Mouse (Mus musculus): ENCODE data around the gene Nlk.

Nlk gene

DNA sequence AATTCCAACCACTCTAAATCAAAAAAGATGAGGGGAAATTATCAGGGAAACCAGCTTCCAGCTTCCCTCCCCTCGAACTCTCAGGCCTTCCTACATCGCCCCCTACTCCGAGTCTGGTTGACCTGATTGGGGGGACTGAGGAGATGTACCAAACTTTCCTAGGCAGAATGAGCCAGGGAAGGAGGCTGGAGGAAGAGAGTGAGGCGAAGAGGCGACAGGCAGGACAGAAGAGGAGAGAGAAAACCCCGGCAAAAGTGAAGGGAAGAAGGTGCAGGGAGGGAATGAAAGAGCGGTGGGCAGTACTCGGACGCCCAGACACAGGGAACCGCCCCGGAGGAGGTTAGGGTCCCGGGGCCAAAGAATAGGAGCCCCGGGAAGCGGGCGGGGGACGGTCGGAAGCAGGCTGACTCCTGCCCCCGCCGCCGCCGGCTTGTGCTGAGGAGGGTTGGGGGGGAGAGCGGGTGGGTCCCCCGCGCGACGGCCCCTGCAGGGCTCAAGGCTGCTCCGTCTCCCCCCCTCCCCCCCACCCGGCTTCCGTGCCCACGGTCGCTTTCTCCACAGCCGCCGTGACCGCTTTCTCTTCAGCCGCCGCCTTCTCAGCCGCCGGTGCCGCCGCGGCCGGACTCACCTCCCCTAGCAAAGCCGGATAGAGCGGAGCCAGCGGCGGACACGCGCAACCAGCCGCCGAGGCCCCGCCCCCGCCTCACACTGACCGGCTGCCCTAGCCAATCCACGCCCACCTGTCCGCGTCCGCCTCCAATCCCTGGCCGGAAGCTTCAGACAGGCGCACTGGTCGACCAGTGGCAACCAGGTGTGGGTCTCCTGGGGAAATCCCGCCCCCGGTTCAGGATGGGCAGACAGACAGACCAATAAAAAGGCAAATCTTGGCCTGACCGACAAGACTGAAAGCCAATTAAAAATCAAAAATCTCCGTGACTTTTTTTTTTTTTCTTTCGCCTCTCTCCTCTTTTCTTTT is at the start of gene Nlk:
TSS of gene Nlk (minus strand) at position 597 of the 976 bp plus-strand sequence.
- peak; percentile 99 for DNase-seq (ENCODE audit: low read depth, low spot score)

DNA sequence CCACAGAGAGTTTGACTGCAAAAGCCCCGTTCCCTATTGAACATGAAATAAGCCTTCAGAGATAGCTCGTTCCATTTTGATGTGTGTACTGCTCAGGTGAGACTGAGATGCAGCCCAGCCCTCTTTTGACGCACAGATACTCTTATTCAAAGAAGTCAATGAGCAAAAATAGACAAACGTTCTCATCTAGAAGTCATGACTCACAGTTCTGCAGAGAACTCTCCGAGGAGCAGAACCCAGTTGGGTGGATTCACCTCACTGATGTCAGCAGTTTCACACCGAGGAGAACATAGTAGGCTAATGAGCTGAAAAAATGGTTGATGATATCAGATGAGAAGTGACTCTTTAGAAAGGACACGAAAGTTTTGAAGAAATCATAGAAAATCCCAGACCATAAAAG is 49.1 kb upstream of the Nlk start:
- no peak for DNase-seq (ENCODE audit: low read depth, low spot score)

DNA sequence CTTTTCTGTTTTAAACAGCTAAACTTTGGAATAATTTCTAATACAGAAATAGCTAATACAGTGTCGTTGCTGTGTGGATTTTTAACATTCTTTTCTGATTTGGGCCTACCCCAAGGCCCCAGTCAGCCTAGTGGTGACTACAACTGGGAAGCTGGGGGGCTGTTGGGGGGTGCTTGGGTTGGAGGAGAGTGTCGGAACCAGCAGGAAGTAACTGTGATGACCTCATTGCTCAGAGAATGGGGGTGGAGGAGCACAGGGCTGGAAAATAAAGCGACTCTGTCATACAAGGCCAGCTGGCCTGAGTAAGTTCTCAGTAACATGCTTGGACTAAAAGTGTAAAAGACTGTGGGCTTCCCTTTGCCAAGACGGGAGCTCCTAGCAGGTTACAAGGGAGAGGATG is 48.3 kb upstream of the Nlk start:
- no peak for DNase-seq (ENCODE audit: low read depth, low spot score)

DNA sequence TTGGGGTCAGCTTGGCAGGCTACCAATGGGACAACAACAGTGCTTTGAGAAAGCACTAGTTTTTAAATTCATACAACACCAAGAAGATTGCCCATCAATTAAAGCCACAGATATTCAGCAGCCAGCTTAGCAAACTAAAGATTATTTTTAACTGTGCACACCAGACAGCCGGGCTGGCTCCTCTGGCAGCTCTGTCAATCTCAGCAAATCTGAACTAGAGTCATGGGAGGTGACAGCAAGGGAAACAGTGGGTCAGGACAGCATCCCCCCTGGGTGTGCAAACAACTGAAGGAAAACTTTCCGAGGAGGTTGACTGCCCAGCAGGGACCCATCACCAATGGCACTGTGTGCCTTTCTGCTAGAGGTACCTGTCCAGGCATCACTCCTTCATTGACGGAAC is 45.3 kb upstream of the Nlk start:
- DNase-seq (ENCODE audit: low read depth, low spot score), result no peak

DNA sequence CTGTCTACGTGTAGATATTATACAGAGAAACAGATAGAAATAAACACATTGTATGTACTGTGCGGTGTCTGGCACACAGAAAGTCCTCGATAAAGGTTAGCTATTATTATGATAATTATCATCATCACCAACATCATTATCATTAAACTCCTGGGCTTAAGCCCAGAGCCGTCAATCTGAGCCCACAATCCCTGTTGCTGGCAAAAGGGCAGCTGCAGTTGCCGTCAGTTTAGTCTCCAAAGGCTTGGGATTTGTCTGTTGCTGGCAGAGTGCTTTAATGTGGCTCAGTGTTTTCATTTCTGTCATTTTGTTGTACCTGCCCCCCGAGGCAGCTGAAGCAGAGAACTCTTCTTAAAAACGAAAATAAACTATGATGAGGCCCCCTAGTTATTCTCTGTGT is 44.8 kb upstream of the Nlk start:
- no peak for DNase-seq (ENCODE audit: low read depth, low spot score)

DNA sequence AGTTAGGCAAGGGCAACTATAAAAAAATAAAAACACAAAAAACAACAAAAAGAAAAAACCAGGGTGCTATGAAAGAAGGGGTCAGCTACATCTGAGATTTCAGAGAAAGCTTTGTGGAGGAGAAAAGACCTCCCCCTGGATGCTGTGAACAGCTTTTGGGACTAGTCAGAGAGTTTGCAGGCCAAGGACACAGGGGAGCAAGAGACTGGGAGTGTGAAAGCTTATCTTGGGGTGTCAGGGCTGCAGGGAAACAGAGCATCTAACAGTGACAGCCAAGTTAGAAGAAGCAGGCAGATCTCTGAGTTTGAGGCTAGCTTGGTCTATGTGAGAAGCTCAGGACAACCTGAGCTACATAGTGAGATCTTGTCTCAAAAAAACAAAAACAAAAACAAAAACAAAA is 42.2 kb upstream of the Nlk start:
- no peak for DNase-seq (ENCODE audit: low read depth, low spot score)

DNA sequence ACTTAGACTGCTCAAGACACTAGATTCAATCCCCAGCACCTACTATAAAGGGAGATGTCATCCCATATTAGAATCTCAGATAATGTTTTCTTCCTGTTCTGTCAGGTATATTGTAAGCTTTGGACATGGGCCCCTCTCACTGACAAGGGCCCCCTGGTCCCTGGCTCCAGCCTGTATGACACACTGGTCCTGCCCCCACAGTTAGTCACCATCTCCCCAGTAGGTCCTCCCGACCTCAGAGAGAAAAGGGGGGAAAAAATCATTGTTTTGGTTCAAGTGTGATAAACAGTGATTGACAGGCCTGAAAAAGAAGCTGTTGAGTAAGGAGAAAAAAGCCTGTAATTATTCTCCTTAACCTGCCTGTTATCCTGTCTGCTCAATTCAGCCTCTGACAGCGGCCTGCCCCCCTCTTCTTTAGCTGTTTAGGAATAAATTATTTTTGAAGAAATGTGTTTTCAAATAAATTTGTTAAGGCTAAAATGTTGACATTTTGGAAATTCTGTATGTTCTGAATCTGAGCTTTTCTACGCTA is 39.8 kb upstream of the Nlk start:
- DNase-seq (ENCODE audit: low read depth, low spot score), result no peak

DNA sequence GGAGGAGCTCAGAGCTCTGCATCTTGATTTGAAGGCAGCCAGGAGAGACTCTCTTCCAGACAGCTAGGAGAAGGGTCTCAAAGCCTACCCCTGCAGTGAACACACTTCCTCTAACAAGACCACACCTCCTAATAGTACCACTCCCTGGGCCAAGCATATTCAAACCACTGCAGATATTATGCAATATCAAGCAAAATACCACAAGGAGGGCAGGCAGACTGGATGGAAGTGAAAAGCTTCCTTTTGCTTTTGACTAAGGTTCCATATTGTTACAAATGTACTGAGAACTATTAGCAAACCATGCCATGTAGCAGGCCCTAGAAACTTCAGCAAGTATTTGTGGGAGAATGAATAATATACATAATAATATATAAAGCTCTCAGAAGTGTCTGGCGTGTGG is 38.0 kb upstream of the Nlk start:
- no peak for DNase-seq (ENCODE audit: low read depth, low spot score)

DNA sequence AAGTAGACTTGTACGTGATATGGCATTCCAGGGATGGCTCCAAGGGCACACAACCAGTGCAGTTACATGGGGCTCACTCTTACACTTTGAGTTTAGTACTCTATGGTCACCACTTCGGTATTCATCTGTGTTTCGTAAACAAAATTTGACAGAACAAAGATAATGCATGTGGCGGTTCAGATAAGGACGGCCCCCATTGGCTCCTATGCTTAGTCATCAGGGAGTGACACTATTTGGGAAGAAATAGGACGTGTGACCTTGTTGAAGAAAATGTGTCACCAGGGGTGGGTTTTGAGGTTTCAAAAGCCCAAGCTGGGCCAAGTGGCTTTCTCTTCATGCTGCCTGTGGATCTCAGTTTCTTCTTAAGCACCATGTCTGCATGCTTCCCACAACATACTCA is 35.4 kb upstream of the Nlk start:
- DNase-seq (ENCODE audit: low read depth, low spot score), result no peak

DNA sequence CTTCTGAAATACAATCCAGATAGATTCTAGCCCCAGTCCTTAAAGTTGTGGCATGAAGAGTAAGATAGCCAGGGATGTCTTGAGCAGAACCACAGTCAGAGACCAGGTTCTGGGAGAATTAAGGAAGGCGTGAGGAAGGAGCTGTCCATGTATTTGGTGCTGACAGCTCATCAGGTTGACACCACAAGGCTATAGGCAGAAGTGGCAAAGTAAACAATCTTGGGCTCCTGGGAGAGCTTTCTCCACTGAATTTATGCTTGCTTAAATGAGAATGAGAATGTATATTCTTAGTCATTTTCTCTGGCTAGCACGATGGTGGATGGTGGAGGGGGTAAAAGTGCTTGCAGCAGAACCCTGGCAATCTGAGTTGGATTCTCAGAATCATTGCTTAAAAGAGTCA is 33.7 kb upstream of the Nlk start:
- no peak for DNase-seq (ENCODE audit: low read depth, low spot score)

DNA sequence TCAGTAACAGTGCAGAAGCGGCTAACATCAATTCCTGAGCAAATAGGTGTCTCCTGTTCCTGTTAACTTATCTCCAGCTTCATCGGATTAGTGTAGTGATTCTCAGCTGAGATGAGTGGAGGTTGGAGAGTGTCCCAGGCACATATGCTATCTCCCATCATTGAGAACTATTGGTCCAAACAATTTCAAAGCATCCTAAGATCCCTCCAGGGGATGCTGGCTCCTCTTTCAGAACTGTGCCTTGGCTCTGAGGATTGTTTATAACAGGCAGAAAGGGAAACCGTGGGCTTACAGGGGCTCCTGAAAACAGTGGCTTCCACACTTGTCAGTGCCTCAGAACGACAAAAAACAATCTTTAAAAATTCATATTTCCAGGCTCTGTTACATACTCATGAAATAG is 30.9 kb upstream of the Nlk start:
- DNase-seq (ENCODE audit: low read depth, low spot score), result no peak

DNA sequence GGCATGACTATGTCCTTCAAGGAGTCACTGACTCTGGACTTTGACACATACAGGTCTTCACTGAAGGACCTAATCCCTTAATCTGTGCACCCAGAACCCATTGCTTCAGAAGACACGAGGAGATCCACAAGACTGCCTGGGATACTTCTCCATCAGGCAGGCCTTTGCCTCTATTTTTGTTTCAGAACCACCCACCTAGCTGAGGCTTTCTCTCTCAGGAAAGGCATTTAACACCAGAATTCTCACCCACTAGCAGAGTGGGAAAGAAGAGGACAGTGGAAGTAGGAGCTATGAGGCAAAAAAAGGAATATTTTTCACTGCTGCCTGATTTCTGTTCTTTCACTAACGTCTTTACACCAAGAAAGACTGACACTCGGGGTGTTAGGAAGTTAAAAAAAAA is 29.2 kb upstream of the Nlk start:
- DNase-seq (ENCODE audit: low read depth, low spot score), result no peak

DNA sequence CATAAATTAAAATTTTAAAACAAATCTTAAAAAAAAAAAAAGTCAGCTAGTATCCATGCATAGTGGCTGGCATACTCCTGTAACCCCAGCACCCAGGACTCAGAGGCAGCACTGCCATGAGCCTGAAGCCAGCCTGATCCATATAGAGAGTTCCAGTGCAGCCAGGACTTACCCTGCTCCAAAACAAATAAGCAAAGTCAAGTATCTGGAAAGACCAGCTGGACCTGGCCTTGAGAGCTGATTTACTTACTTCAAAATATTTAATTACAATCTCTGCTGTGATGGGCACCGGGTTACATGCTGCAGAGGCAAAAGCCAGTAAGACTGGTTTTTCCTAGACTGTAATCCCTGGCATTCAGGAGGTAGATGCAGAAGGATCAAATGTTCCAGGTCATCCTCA is 27.6 kb upstream of the Nlk start:
- no peak for DNase-seq (ENCODE audit: low read depth, low spot score)

DNA sequence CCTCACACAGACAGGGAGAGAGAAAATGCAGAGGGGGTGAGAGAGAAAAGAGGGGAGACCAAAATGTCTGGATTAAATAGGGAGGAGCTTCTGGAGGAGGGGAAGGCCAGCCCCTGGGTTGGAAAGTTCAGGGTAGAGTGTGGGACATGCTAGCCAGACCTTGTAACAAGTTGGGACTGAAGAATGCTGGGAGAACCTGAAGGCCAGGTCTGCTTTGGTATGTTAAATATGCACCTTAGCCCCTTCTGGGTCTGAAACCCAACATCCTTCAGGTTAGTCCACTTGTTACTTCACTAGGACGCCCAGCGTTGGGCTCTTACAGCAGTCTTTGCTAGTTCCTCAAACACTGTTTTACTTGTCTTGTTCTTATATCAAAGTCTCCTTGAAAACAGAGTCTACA is 24.2 kb upstream of the Nlk start:
- DNase-seq (ENCODE audit: low read depth, low spot score), result no peak

DNA sequence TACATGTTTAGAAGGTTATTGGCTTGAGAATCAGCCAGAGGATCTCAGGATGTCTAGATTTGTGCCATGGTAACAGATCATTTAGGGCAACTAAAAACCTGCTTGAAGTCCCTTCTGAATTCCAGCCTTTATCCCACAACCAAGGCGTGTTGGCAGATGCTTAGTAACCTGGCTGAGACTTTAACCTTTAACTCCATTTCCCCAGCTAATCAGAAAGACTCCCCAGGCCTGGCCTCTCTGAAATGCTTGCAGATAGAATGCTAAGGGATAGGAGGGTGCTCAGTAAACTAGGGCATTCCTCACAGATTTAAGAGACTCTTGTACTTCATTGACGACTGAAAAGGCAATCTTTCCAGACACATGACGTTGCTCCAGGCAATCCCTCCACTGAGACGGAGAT is 20.5 kb upstream of the Nlk start:
- DNase-seq (ENCODE audit: low read depth, low spot score), result no peak

DNA sequence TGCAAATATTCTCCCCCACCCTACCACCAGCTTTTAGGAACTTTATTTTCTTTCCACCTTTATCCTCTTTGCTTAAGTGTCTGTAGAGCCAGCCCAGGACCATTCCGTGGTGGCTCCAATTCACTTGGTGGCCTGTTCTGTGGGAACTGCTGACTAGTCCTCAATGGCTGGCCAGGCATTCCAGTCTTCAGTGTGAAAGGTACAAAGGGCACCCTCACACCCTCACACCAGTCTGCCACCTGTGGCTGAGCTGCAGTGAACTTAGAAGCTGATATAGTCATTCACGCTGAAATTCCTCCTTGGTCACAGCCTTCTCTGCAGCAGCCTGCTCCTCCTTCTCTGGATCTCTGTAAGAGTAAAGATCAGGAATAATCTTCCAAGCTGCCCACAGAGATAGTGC is 11.5 kb upstream of the Nlk start:
- no peak for DNase-seq (ENCODE audit: low read depth, low spot score)

DNA sequence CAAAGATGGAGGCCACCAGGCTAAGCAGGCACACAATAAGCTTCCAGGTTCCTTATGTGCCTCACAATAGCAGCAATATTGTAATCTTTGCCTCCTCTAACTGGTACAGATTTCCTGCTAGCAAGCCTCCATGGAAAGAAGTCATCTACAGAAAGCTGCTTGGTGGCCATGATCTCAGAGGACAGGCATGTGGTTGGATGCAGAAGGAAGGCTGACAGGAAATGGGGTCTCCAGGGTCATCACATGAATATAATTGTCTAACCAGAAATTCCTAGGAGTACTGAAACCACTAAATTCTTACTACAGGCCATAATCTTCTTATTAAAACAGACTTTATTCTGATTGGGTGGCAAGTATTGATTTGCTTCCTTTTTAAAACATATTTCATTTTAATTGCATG is 8.9 kb upstream of the Nlk start:
- DNase-seq (ENCODE audit: low read depth, low spot score), result no peak

DNA sequence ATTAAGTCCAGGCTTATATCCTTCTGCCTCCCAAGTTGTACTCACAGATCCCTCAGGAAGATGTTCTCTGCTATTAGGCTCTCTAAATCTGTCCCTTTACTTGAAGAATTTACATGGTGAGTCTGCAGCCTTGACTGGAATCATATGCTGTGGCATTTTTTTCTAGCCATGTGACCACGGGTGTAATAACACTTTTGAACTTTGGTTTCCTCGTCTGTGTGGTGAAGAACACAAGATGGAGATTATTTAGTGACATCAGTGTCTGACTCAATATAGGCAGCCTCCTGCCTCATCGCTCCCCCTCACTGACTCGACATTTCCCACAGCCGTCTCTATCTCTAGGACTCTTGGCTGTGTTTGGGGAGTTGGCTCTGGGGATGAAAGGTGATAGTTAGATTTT is 5.9 kb upstream of the Nlk start:
- no peak for DNase-seq (ENCODE audit: low read depth, low spot score)

DNA sequence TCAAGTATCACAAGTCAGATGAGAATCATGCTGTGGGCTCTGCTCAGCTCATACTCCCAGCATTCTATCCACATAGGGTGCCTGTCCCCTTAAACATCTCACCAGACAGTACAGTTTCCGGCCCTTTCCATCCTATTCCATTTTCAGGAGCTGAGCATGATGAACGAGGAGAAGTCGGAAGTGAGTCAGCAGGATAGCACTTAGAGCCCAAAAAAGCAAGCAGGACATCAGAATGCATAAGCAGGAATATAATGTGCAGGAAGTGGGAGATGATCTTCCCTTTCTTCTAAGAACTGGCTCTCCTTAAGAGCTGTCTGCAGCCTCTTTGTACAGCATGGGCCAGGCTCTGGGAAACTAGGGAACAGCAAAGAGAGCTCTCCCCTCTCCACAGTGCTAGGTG is 5.1 kb upstream of the Nlk start:
- DNase-seq (ENCODE audit: low read depth, low spot score), result no peak

DNA sequence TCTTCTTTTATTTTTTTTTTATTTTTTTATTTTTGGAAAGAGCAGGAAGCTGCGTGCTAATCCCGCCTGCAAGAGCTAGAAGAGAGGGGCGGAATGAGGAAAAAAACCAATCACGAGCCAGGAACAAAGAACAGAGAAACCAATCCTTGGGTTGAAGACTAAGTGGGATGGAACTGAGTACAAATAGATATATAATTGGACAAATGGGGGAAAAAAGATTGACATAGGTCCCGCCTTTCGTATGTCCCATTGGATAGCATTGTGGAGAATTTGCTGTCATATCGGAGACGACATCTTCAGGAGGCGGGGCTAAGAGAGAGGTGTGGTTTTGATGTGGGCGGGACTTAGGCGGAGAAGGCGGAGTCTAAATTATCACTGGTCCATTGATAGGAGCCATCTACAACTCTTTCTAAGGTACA is 589 bp upstream of the Nlk start:
- DNase-seq (ENCODE audit: low read depth, low spot score), result peak; percentile 84

DNA sequence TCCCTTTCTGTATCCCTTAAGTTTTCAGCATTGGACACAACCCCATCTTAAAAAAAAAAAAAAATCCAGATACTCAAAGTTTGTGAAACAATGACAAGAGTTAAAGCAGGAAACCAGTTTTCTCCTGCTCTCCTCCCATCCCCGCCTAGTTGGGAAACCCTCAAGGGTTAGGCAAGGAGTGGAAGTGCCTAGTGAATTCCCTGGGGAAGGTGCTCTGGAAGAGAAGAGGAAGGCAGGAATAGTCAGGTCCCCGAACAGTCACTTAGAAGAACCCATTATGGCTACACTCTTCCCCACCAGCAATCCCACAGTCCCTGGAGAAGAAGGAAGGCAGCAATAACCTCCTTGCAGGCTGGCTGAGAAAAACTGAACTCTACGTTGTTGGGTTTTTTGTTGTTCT is 2.9 kb downstream of the Nlk start:
- DNase-seq (ENCODE audit: low read depth, low spot score), result no peak

DNA sequence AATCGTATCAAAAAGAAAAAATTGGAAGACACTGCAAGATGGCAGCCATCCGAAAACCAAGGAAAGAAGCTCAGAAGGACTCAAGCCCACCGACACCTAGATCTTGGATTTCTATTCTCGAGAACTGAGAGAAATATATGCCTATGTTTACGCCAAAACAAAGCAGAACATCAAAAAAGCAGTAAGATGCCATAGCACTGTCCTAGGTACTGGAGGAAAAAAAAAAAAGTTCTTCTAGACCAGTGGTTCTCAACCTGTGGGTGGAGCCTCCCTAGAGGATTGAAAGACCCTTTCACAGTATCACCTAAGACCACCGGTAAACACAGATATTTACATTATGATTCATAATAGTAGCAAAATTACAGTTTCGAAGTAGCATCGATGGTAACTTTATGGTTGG is 3.9 kb downstream of the Nlk start:
- DNase-seq (ENCODE audit: low read depth, low spot score), result no peak

DNA sequence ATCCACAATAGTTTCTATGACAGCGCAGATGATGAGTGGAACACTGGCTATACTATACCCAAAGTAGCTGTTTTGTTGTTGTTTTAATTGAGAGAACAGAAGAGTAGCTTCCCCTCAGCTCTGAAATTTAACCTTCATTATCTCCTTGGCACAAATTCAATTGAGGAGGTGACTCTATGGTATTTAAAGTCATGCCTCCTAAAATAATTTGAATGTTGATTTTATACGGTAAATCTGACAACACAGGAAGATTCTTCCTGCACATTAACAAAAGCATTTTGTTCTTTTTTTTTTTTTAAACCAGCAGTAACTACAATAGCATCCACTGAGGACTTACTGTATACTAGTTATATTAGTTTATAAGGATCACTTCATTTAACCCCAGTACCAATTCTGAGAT is 6.0 kb downstream of the Nlk start:
- DNase-seq (ENCODE audit: low read depth, low spot score), result no peak

DNA sequence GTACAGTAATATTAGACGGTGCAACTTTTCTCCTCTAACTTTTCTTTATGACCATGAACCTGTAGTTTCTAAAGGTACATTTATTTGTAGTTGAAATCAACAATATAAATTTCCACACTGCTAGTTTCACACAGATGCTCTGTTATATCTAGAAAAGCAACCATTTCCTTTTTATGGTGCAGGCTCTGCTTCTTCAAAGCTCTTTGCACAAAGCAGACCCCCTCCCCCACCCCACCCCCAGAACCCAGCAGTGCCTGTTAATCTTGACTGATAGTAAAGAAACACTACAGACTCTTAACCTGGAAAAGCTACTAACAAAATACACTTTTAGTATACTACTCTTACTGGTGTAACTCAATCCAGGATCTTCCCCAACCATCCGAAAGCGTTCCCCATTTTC is 6.6 kb downstream of the Nlk start:
- no peak for DNase-seq (ENCODE audit: low read depth, low spot score)
